Mouse (Mus musculus): ENCODE results near the gene Tnf. TPM values are rescaled to one million over a fixed set of nuclear protein-coding genes. Genes with fewer than 3 reads are reported as not detected.

The Tnf gene
- total and polyA plus RNA-seq, 2 experiments from 2014 or later = 0.12 to 0.53 TPM

DNA sequence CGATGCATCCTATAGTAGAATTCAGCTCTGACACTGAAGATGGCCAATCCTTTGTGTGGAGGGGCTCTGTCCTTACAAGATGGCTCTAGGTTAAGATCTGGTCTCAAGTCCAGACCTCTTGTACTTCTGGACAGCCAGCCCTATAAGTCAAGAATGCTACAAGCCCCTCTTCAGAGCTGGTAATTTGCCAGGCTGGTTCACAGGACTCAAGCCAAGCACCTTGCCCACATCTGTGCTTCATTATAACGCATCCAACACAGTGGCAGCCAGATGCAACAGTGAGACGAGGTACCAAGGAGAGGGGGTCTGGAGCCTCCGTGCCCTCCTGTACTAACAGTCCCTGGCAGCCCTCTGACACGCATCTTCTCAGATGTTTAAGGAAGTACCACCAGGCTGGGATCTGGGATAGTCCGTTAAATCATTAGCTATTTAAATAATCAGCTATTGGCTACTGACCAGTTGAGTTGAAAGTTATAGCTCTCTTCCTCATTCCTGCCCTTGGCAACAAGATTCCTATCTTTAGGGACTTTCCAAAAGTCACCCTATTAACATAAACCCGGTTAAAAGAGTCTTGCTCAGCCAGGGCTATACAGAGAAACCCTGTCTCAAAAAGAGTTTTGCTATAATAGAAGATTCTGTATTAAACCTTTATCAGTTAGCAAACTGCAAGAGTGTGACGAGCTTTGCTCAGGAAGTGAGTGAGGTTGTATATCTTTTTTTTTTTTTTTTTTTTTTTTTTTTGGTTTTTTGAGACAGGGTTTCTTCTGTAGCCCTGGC lies 27.4 kb downstream of the Tnf start:
- no peak for DNase-seq (ENCODE audit: low spot score)

GRCm38 (mm10) chr17:35173329-35173728 lies 28.5 kb downstream of the Tnf start:
- TF ChIP-seq CTCF (IDR thresholded peaks at IDR 0.05; ENCODE audit: low read depth) = no peak
- no peak for TF ChIP-seq EP300 (IDR thresholded peaks at IDR 0.05; ENCODE audit: low read depth)
- H3K4me2 ChIP-seq (ENCODE audit: low read depth, low read length) = no peak overlapping the region
- H3K27ac ChIP-seq (ENCODE audit: low read depth) = peak overlapping the region; percentile 25; the same call in 1 of the 2 replicates
- no peaks in the 10 kb centered on the region for H3K27me3 ChIP-seq (ENCODE audit: control insufficient read depth, insufficient read depth, low read length)
- WGBS = 52% methylated on average over 3 of the region's 3 CpGs
- no peak for ATAC-seq (ENCODE audit: insufficient read depth, low read depth)
- no peak for DNase-seq (ENCODE audit: low spot score)
- H3K9ac ChIP-seq (replicated peaks; ENCODE audit: low read depth, low read length) = no peak overlapping the region
- no peaks in the 10 kb centered on the region for H3K9me3 ChIP-seq (replicated peaks; ENCODE audit: control insufficient read depth, low read length)
- no peaks in the 10 kb centered on the region for H3K4me1 ChIP-seq (ENCODE audit: control insufficient read depth, insufficient read depth)
- H3K4me3 ChIP-seq (ENCODE audit: low read depth, low read length) = no peak overlapping the region
- no peaks in the 10 kb centered on the region for H3K36me3 ChIP-seq (replicated peaks; ENCODE audit: control insufficient read depth, insufficient read depth, low read length)

More for the DNA sequence above, 27.4 kb downstream of the Tnf start:
- no peak for TF ChIP-seq EP300 (IDR thresholded peaks at IDR 0.05; ENCODE audit: low read depth)
- TF ChIP-seq CTCF (IDR thresholded peaks at IDR 0.05; ENCODE audit: low read depth) = no peak
- no peak overlapping the region for H3K4me2 ChIP-seq (ENCODE audit: low read depth, low read length)
- no peaks in the 10 kb centered on the region for H3K36me3 ChIP-seq (replicated peaks; ENCODE audit: control insufficient read depth, insufficient read depth, low read length)
- ATAC-seq (ENCODE audit: insufficient read depth, low read depth) = no peak
- H3K4me1 ChIP-seq (ENCODE audit: control insufficient read depth, insufficient read depth) = no peaks in the 10 kb centered on the region
- no peaks in the 10 kb centered on the region for H3K27me3 ChIP-seq (ENCODE audit: control insufficient read depth, insufficient read depth, low read length)
- no peaks in the 10 kb centered on the region for H3K9me3 ChIP-seq (replicated peaks; ENCODE audit: control insufficient read depth, low read length)
- WGBS = 59% methylated on average over 8 of the region's 8 CpGs
- no peak overlapping the region for H3K9ac ChIP-seq (replicated peaks; ENCODE audit: low read depth, low read length)
- no peak overlapping the region for H3K4me3 ChIP-seq (ENCODE audit: low read depth, low read length)
- H3K27ac ChIP-seq (ENCODE audit: low read depth) = no peak overlapping the region

- ATAC-seq (ENCODE audit: insufficient read depth, low read depth) (no peak), DNase-seq (ENCODE audit: low spot score) (no peak)
- H3K4me1 ChIP-seq (ENCODE audit: control insufficient read depth, insufficient read depth) = no peaks in the 10 kb centered on the region
- WGBS = 41% methylated on average over 11 of the region's 11 CpGs
- H3K27me3 ChIP-seq (ENCODE audit: control insufficient read depth, insufficient read depth, low read length) = no peaks in the 10 kb centered on the region
- H3K4me3 ChIP-seq (ENCODE audit: low read depth, low read length) = no peak overlapping the region
- no peak overlapping the region for H3K27ac ChIP-seq (ENCODE audit: low read depth)
- TF ChIP-seq EP300 (IDR thresholded peaks at IDR 0.05; ENCODE audit: low read depth) (no peak), CTCF (IDR thresholded peaks at IDR 0.05; ENCODE audit: low read depth) (no peak)
- no peaks in the 10 kb centered on the region for H3K9me3 ChIP-seq (replicated peaks; ENCODE audit: control insufficient read depth, low read length)
- H3K9ac ChIP-seq (replicated peaks; ENCODE audit: low read depth, low read length) = no peak overlapping the region
- H3K36me3 ChIP-seq (replicated peaks; ENCODE audit: control insufficient read depth, insufficient read depth, low read length) = no peaks in the 10 kb centered on the region
- H3K4me2 ChIP-seq (ENCODE audit: low read depth, low read length) = no peak overlapping the region
Observed at GRCm38 (mm10) chr17:35172445-35173234, 29.2 kb downstream of the Tnf start.

GRCm38 (mm10) chr17:35168541-35169207 lies 33.1 kb downstream of the Tnf start:
- peak; percentile 45 for DNase-seq (ENCODE audit: low spot score)
- Histone ChIP-seq H3K9me3 (replicated peaks; ENCODE audit: control insufficient read depth, low read length) (no peaks in the 10 kb centered on the region), H3K4me3 (ENCODE audit: low read depth, low read length) (no peak overlapping the region), H3K4me2 (ENCODE audit: low read depth, low read length) (no peak overlapping the region), H3K36me3 (replicated peaks; ENCODE audit: control insufficient read depth, insufficient read depth, low read length) (no peaks in the 10 kb centered on the region), H3K27me3 (ENCODE audit: control insufficient read depth, insufficient read depth, low read length) (no peaks in the 10 kb centered on the region), H3K9ac (replicated peaks; ENCODE audit: low read depth, low read length) (no peak overlapping the region), H3K27ac (ENCODE audit: low read depth) (no peak overlapping the region), H3K4me1 (ENCODE audit: control insufficient read depth, insufficient read depth) (peaks cover 8% of the 10 kb centered on the region; the same call in 1 of the 2 replicates)
- ATAC-seq (ENCODE audit: insufficient read depth, low read depth) = no peak
- TF ChIP-seq CTCF (IDR thresholded peaks at IDR 0.05; ENCODE audit: low read depth) (peak; percentile 68), EP300 (IDR thresholded peaks at IDR 0.05; ENCODE audit: low read depth) (no peak)
- 13% methylated on average over 4 of the region's 4 CpGs for WGBS

- no peak overlapping the region for H3K27ac ChIP-seq (ENCODE audit: low read depth)
- peaks cover 14% of the 10 kb centered on the region for H3K4me1 ChIP-seq (ENCODE audit: control insufficient read depth, insufficient read depth)
- no peak overlapping the region for H3K4me3 ChIP-seq (ENCODE audit: low read depth, low read length)
- DNase-seq (ENCODE audit: low spot score) (no peak), ATAC-seq (ENCODE audit: insufficient read depth, low read depth) (no peak)
- H3K9ac ChIP-seq (replicated peaks; ENCODE audit: low read depth, low read length) = no peak overlapping the region
- H3K9me3 ChIP-seq (replicated peaks; ENCODE audit: control insufficient read depth, low read length) = no peaks in the 10 kb centered on the region
- no peak overlapping the region for H3K4me2 ChIP-seq (ENCODE audit: low read depth, low read length)
- 83% methylated on average over 7 of the region's 7 CpGs for WGBS
- no peaks in the 10 kb centered on the region for H3K36me3 ChIP-seq (replicated peaks; ENCODE audit: control insufficient read depth, insufficient read depth, low read length)
- TF ChIP-seq CTCF (IDR thresholded peaks at IDR 0.05; ENCODE audit: low read depth) (no peak), EP300 (IDR thresholded peaks at IDR 0.05; ENCODE audit: low read depth) (no peak)
- H3K27me3 ChIP-seq (ENCODE audit: control insufficient read depth, insufficient read depth, low read length) = no peaks in the 10 kb centered on the region
Observed at GRCm38 (mm10) chr17:35167794-35168193, 34.0 kb downstream of the Tnf start.

All from heart, postnatal 0 days (tissue).